Mouse (Mus musculus): ENCODE data around the gene F2rl2. TPM values are rescaled to one million over a fixed set of nuclear protein-coding genes. Genes with fewer than 3 reads are reported as not detected.

The F2rl2 gene
- total RNA-seq, 2 experiments from 2014 or later = 0.39 to 0.90 TPM

Other genes with a start within 250 kb of the F2rl2 start
- gene S100z, start 218.1 kb upstream of the F2rl2 start, total RNA-seq (2021) = not detected
- gene F2rl1, start 171.6 kb upstream of the F2rl2 start, total RNA-seq (2021) = 1 to 10 TPM in 1 of 2 experiments, under 1 TPM in 1; 0.42 to 3.1 TPM
- gene F2r, start 78.4 kb upstream of the F2rl2 start, total RNA-seq (2021) = 100 to 1,000 TPM; 103 to 110 TPM
- 10 to 100 TPM; 93.7 to 97.7 TPM for gene Iqgap2, start 195.1 kb downstream of the F2rl2 start, total RNA-seq (2021)